Mouse (Mus musculus) lung, adult 2 months (tissue): ENCODE data around the gene Nsmce3.

ENCODE experiments used
- CTCF ChIP-seq: fragments of 200-500 bp; IDR thresholded peaks from 2 replicates; pipeline ENCODE4 v1.5.1; 2011; ENCODE audit warnings: mild to moderate bottlenecking, low read length, control low read depth; ENCODE audit not compliant: insufficient read depth
- POLR2A ChIP-seq: fragments of 200-500 bp; IDR thresholded peaks from 2 replicates; pipeline ENCODE4 v1.6.1; 2011; ENCODE audit warnings: low read depth, mild to moderate bottlenecking, control low read depth, low read length, borderline replicate concordance; ENCODE audit errors: extremely low read depth

- TF ChIP-seq CTCF = no peak
- TF ChIP-seq POLR2A = no peak
Measured at GRCm38 (mm10) chr7:64905506-64905905, 32.7 kb upstream of the Nsmce3 start.
